13 mouse cellular contexts compared by ENCODE assay signal in genomic region chr5:115474174-115474828, GRCm38 (mm10). TPM values are rescaled to one million over a fixed set of nuclear protein-coding genes. Genes with fewer than 3 reads are reported as not detected.
A peak's percentile ranks its signal among the peaks of the same experiment; 100 is the strongest.
DNase-seq lines count a peak whose midpoint lies in the region; ATAC-seq and TF ChIP-seq lines count a peak whose summit lies in the region.
"Had no signal": no experiment of that assay in that cellular context is flagged by ENCODE, and none has a peak within 500 bp of the region (broad histone marks: within the 10 kb centered on the region; RNA-seq: fewer than 3 reads in every experiment).

No protein-coding gene starts in this region.

- no peaks in the 10 kb centered on the region for H3K9me3 ChIP-seq in heart, embryonic 14.5 days (ENCODE audit: control insufficient read depth, low read length)
- H3K9me3 ChIP-seq in liver, embryonic 13.5 days (replicated peaks): no peaks in the 10 kb centered on the region
- H3K9me3 ChIP-seq in midbrain, postnatal 0 days (ENCODE audit: low read length): no peaks in the 10 kb centered on the region
- H3K9me3 ChIP-seq: heart, embryonic 10.5 days; lung, embryonic 15.5 days; midbrain, embryonic 15.5 days had no signal

- H3K79me2 ChIP-seq in heart, adult 2 months (replicated peaks; ENCODE audit: control insufficient read depth, insufficient read depth, low read length): no peaks in the 10 kb centered on the region

- intact Hi-C loops in heart, adult 2 months (cut with DNase I): no loop called here

- no peak for ATAC-seq in heart, embryonic 14.5 days (ENCODE audit: insufficient number of reproducible peaks, insufficient read depth, low FRiP score, low read depth)
- no peak for ATAC-seq in liver, embryonic 13.5 days (ENCODE audit: low read depth)
- no peak for ATAC-seq in midbrain, postnatal 0 days (ENCODE audit: low FRiP score)
- ATAC-seq: midbrain, embryonic 15.5 days had no signal

- no peak for TF ChIP-seq POLR2A in heart, adult 2 months (IDR thresholded peaks at IDR 0.05; ENCODE audit: insufficient read depth, low read depth, low read length)

- no peak overlapping the region for H3K27ac ChIP-seq in heart, embryonic 14.5 days (replicated peaks in 1 of 2; ENCODE audit: control insufficient read depth in 1 of 2, insufficient read depth in 1 of 2, low read depth in 2 of 2, low read length in 2 of 2)
- no peak overlapping the region for H3K27ac ChIP-seq in heart, adult 2 months
- H3K27ac ChIP-seq in liver, embryonic 13.5 days: no peak overlapping the region
- no peak overlapping the region for H3K27ac ChIP-seq in midbrain, postnatal 0 days (ENCODE audit: low read depth, low read length)
- H3K27ac ChIP-seq: heart, embryonic 10.5 days; lung, embryonic 15.5 days had no signal

- no peak overlapping the region for H3K9ac ChIP-seq in heart, embryonic 14.5 days (ENCODE audit: low read length)
- H3K9ac ChIP-seq in heart, adult 2 months (ENCODE audit: low read depth, low read length): no peak overlapping the region
- no peak overlapping the region for H3K9ac ChIP-seq in liver, embryonic 13.5 days
- no peak overlapping the region for H3K9ac ChIP-seq in midbrain, postnatal 0 days (replicated peaks; ENCODE audit: low read length, poor library complexity, severe bottlenecking)
- H3K9ac ChIP-seq: lung, embryonic 15.5 days; midbrain, embryonic 15.5 days had no signal

- peaks cover 5% of the 10 kb centered on the region for H3K36me3 ChIP-seq in heart, embryonic 14.5 days (ENCODE audit: control insufficient read depth, insufficient read depth, low read length)
- H3K36me3 ChIP-seq in heart, adult 2 months (ENCODE audit: control insufficient read depth, insufficient read depth, low read length): no peaks in the 10 kb centered on the region
- H3K36me3 ChIP-seq in liver, embryonic 13.5 days: no peaks in the 10 kb centered on the region
- peaks cover 3% of the 10 kb centered on the region; the same call in 1 of the 2 replicates for H3K36me3 ChIP-seq in midbrain, postnatal 0 days (ENCODE audit: insufficient read depth, low read length)
- H3K36me3 ChIP-seq: lung, embryonic 15.5 days; midbrain, embryonic 15.5 days had no signal

- DNase-seq in heart, adult 2 months: no peak
- DNase-seq in CD4-positive helper T cell, adult 2 months (ENCODE audit: low read depth, low spot score): peak; percentile 67
- peak; percentile 61 for DNase-seq in ZHBTc4 (ENCODE audit: low read depth, low spot score)
- DNase-seq in liver, embryonic 13.5 days: no peak
- no peak for DNase-seq in midbrain, postnatal 0 days (ENCODE audit: low spot score)
- DNase-seq in ovary, postnatal 36 days (ENCODE audit: low spot score): no peak
- no peak for DNase-seq in right cerebral cortex, adult 18-20 months

- H3K4me1 ChIP-seq in heart, embryonic 14.5 days (ENCODE audit: control insufficient read depth in 2 of 2, insufficient read depth in 2 of 2, low read length in 2 of 2): peaks cover 0 to 8% of the 10 kb centered on the region in 2 experiments; a peak in 2 of 4 replicates
- H3K4me1 ChIP-seq in heart, adult 2 months (ENCODE audit: control insufficient read depth, insufficient read depth, low read length): peaks cover 2% of the 10 kb centered on the region; the same call in 1 of the 2 replicates
- H3K4me1 ChIP-seq in liver, embryonic 13.5 days (replicated peaks): peaks cover 20% of the 10 kb centered on the region
- no peaks in the 10 kb centered on the region for H3K4me1 ChIP-seq in midbrain, postnatal 0 days (ENCODE audit: insufficient read depth, low read length)

- TF ChIP-seq EP300 in heart, adult 2 months (IDR thresholded peaks at IDR 0.05; ENCODE audit: insufficient read depth, low read depth, low read length): no peak

- H3K4me3 ChIP-seq in heart, embryonic 14.5 days (ENCODE audit: control insufficient read depth in 1 of 2, insufficient read depth in 1 of 2, low read depth in 1 of 2, low read length in 2 of 2): no peak overlapping the region
- no peak overlapping the region; the same call in 1 of the 2 replicates for H3K4me3 ChIP-seq in heart, adult 2 months
- peak overlapping the region; percentile 8; the same call in 1 of the 2 replicates for H3K4me3 ChIP-seq in liver, embryonic 13.5 days (replicated peaks)
- no peak overlapping the region for H3K4me3 ChIP-seq in midbrain, postnatal 0 days (ENCODE audit: low read depth, low read length)
- H3K4me3 ChIP-seq: heart, embryonic 10.5 days; lung, embryonic 15.5 days; midbrain, embryonic 15.5 days had no signal

- H3K27me3 ChIP-seq in heart, embryonic 14.5 days (ENCODE audit: control insufficient read depth, insufficient read depth, low read length): no peaks in the 10 kb centered on the region
- no peaks in the 10 kb centered on the region for H3K27me3 ChIP-seq in heart, adult 2 months (ENCODE audit: control insufficient read depth, insufficient read depth, low read length)
- H3K27me3 ChIP-seq in liver, embryonic 13.5 days: peaks cover 18% of the 10 kb centered on the region; the same call in 1 of the 2 replicates
- H3K27me3 ChIP-seq in midbrain, postnatal 0 days (ENCODE audit: insufficient read depth, low read length): no peaks in the 10 kb centered on the region
- H3K27me3 ChIP-seq: lung, embryonic 15.5 days; midbrain, embryonic 15.5 days had no signal

- H3K4me2 ChIP-seq in heart, embryonic 14.5 days (ENCODE audit: low read length): peak overlapping the region; percentile 41; the same call in 1 of the 2 replicates
- 0 out of 2 replicates have a peak overlapping the region, but pooled peaks have one; percentile 12 for H3K4me2 ChIP-seq in liver, embryonic 13.5 days
- no peak overlapping the region for H3K4me2 ChIP-seq in midbrain, postnatal 0 days (ENCODE audit: low read depth, low read length, poor library complexity, severe bottlenecking)
- H3K4me2 ChIP-seq: lung, embryonic 15.5 days; midbrain, embryonic 15.5 days had no signal

- 53% methylated on average over 22 of the region's 22 CpGs for WGBS in heart, embryonic 14.5 days
- WGBS in heart, adult 2 months: 38% methylated on average over 22 of the region's 22 CpGs
- 47% methylated on average over 22 of the region's 22 CpGs for WGBS in liver, embryonic 13.5 days (ENCODE audit: insufficient replicate concordance)
- WGBS in midbrain, postnatal 0 days: 77% methylated on average over 22 of the region's 22 CpGs

- no peak for TF ChIP-seq CTCF in heart, adult 2 months (IDR thresholded peaks at IDR 0.05)
- TF ChIP-seq CTCF in midbrain, postnatal 0 days (IDR thresholded peaks at IDR 0.05): no peak

RNA-seq across cellular contexts. Expression of gene Pla2g1b, which starts 8.2 kb away (rescaled TPM):
- not detected in 2 replicates for polyA plus RNA-seq in heart, embryonic 14.5 days (2014; fragmentation: Nextera tagmentation; extraction: Ambion mirVana)
- not detected for total RNA-seq in heart, adult 2 months (2021)
- not detected in 2 replicates for polyA plus RNA-seq in heart, adult 2 months (2012; rRNA removed)
- polyA plus RNA-seq in liver, embryonic 13.5 days (2015; fragmentation: Nextera tagmentation; extraction: Ambion mirVana): 0.35 TPM in 1 of 2 replicates, not detected in the other
- total RNA-seq in midbrain, postnatal 0 days (2014; rRNA removed): not detected in 2 replicates
- not detected in 2 replicates for polyA plus RNA-seq in midbrain, postnatal 0 days (2015; fragmentation: Nextera tagmentation; extraction: Ambion mirVana)
- total RNA-seq: left cerebral cortex, adult 8-10 months had no signal
- polyA plus RNA-seq: cortical plate, adult 2 months; midbrain, embryonic 15.5 days had no signal

RNA-seq across cellular contexts. Expression of gene Sirt4, which starts 10.2 kb away (rescaled TPM):
- 19.2 and 22.5 TPM in 2 replicates for polyA plus RNA-seq in heart, embryonic 14.5 days (2014; fragmentation: Nextera tagmentation; extraction: Ambion mirVana)
- total RNA-seq in heart, adult 2 months (2021): 10 to 100 TPM; 15.3 to 18.8 TPM
- polyA plus RNA-seq in heart, adult 2 months (2012; rRNA removed): 25.1 and 31.3 TPM in 2 replicates
- 5.6 and 6.1 TPM in 2 replicates for polyA plus RNA-seq in liver, embryonic 13.5 days (2015; fragmentation: Nextera tagmentation; extraction: Ambion mirVana)
- 19.5 and 25.6 TPM in 2 replicates for total RNA-seq in midbrain, postnatal 0 days (2014; rRNA removed)
- 22.4 and 27.0 TPM in 2 replicates for polyA plus RNA-seq in midbrain, postnatal 0 days (2015; fragmentation: Nextera tagmentation; extraction: Ambion mirVana)

RNA-seq across cellular contexts. Expression of gene Pxn, which starts 32.2 kb away (rescaled TPM):
- polyA plus RNA-seq in heart, embryonic 14.5 days (2014; fragmentation: Nextera tagmentation; extraction: Ambion mirVana): 14.4 and 19.1 TPM in 2 replicates
- total RNA-seq in heart, adult 2 months (2021): 10 to 100 TPM; 35.9 to 37.1 TPM
- 51.9 and 56.5 TPM in 2 replicates for polyA plus RNA-seq in heart, adult 2 months (2012; rRNA removed)
- polyA plus RNA-seq in liver, embryonic 13.5 days (2015; fragmentation: Nextera tagmentation; extraction: Ambion mirVana): 11.1 and 14.5 TPM in 2 replicates
- 34.6 and 39.4 TPM in 2 replicates for total RNA-seq in midbrain, postnatal 0 days (2014; rRNA removed)
- 15.3 and 15.9 TPM in 2 replicates for polyA plus RNA-seq in midbrain, postnatal 0 days (2015; fragmentation: Nextera tagmentation; extraction: Ambion mirVana)

RNA-seq across cellular contexts. Expression of gene Msi1, which starts 44.9 kb away (rescaled TPM):
- 2.7 and 3.3 TPM in 2 replicates for polyA plus RNA-seq in heart, embryonic 14.5 days (2014; fragmentation: Nextera tagmentation; extraction: Ambion mirVana)
- total RNA-seq in heart, adult 2 months (2021): under 1 TPM; 0.55 to 0.99 TPM
- 0.61 and 0.64 TPM in 2 replicates for polyA plus RNA-seq in heart, adult 2 months (2012; rRNA removed)
- polyA plus RNA-seq in liver, embryonic 13.5 days (2015; fragmentation: Nextera tagmentation; extraction: Ambion mirVana): 0.83 and 1.4 TPM in 2 replicates
- 72.5 and 82.9 TPM in 2 replicates for total RNA-seq in midbrain, postnatal 0 days (2014; rRNA removed)
- polyA plus RNA-seq in midbrain, postnatal 0 days (2015; fragmentation: Nextera tagmentation; extraction: Ambion mirVana): 41.1 and 52.1 TPM in 2 replicates

Comparison
In these comparisons a context has a peak if more than half of its experiments do, and no peak if none do; other contexts are left out.
1. DNase-seq: peak in CD4-positive helper T cell, adult 2 months (single experiment) and ZHBTc4 (single experiment); none in heart, adult 2 months (0 of 2), liver, embryonic 13.5 days (single experiment), midbrain, postnatal 0 days (single experiment), ovary, postnatal 36 days (single experiment) and right cerebral cortex, adult 18-20 months (single experiment).